Mouse (Mus musculus): ENCODE measurements at regions not wholly inside any gene's neighbourhood (a gene's known extent, or its start where the extent isn't known, plus 50 kb on each side); places are given as distances from the start of the nearest gene placed in this dataset.

- no peak for TF ChIP-seq USF2 (conservative IDR thresholded peaks at IDR 0.05; ENCODE audit: low read depth, low read length)
- no peak for TF ChIP-seq POLR2A (IDR thresholded peaks at IDR 0.05; ENCODE audit: low read depth, low read length)
- no peak for TF ChIP-seq CTCF (conservative IDR thresholded peaks at IDR 0.05 in 1 of 2, IDR thresholded peaks at IDR 0.05 in 1 of 2; ENCODE audit: low read depth in 2 of 2, low read length in 2 of 2)
- TF ChIP-seq RCOR1 (conservative IDR thresholded peaks at IDR 0.05; ENCODE audit: low read depth, low read length): no peak
- TF ChIP-seq TCF12 (IDR thresholded peaks at IDR 0.05; ENCODE audit: low read depth, low read length): no peak
- TF ChIP-seq HCFC1 (IDR thresholded peaks at IDR 0.05; ENCODE audit: low read depth, low read length): no peak
- no peak for TF ChIP-seq EP300 (IDR thresholded peaks at IDR 0.05; ENCODE audit: low read length)
- no peak for TF ChIP-seq ETS1 (conservative IDR thresholded peaks at IDR 0.05; ENCODE audit: low read depth, low read length)
- no peak for TF ChIP-seq MAFK (IDR thresholded peaks at IDR 0.05; ENCODE audit: insufficient replicate concordance, low read length)
These were observed 488.6 kb upstream of the Pappa start for GRCm38 (mm10) chr4:64635256-64635962.
